Mouse (Mus musculus) C2C12 (cell line): ENCODE results near the gene Acer3.

Source experiments
- CEBPB ChIP-seq: IDR thresholded peaks from one replicate; pipeline ENCODE4 v1.6.1; 2011; ENCODE audit warnings: low read depth, mild to moderate bottlenecking, control low read depth, moderate library complexity
- CTCF ChIP-seq: IDR thresholded peaks from one replicate; pipeline ENCODE4 v1.5.1; 2011; ENCODE audit not compliant: control insufficient read depth, insufficient read depth, insufficient read length
- FOSL1 ChIP-seq: IDR thresholded peaks from one replicate; pipeline ENCODE4 v1.8.0; 2011; ENCODE audit warnings: mild to moderate bottlenecking, low read length; ENCODE audit not compliant: poor library complexity, insufficient read depth, severe bottlenecking
- MAX ChIP-seq: IDR thresholded peaks from one replicate; pipeline ENCODE4 v1.6.1; 2011; ENCODE audit warnings: mild to moderate bottlenecking, control low read depth
- MYOD1 ChIP-seq: IDR thresholded peaks from one replicate; pipeline ENCODE4 v1.6.1; 2011; ENCODE audit warnings: low read depth; ENCODE audit not compliant: control insufficient read depth, insufficient read length
- MYOG ChIP-seq: IDR thresholded peaks from one replicate; pipeline ENCODE4 v1.6.1; 2011; ENCODE audit not compliant: control insufficient read depth, insufficient read length; ENCODE audit errors: extremely low read depth
- USF1 ChIP-seq: IDR thresholded peaks from one replicate; pipeline ENCODE4 v1.6.1; 2011; ENCODE audit warnings: low read depth, mild to moderate bottlenecking, control low read depth, moderate library complexity

DNA sequence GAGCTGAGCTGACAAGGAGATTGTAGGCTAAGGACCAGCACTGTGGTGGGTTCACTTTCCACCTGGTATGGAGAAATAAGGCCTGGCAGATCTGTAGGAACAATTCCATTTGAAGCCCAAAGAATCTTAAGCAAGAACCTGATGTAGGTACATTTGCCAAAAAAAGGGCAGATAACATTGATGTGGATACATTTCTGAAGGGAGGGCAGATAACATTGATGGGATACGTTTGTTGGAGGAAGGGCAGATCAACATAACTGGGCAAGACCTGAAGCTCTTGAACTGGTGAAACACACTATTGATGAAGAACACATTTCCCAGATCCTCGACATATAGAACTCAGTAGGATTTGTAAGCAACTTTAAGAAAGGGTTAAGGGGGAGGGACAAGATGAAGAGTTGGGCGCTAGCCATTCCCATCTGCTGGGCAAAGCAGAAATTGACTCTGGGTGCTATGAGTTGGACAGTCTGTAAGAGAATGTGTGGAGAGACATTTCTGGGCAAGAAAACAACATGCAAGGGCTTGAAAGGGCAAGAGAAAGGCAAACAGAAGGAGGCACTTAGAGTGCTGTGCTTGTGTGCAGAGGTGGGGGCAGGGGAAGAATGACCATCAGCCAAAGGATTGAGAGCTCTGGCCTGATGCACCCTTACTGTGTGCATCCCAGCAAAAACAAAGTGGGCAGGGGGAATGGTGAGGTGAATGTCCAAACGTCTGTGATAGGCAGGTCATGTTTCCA, 8.7 kb downstream of the Acer3 start:
- TF ChIP-seq CEBPB (no peak), CTCF (no peak), USF1 (no peak), MAX (no peak), MYOG (no peak), MYOD1 (no peak), FOSL1 (no peak)
